Mouse (Mus musculus) lung, embryonic 16.5 days (tissue): ENCODE measurements at regions not wholly inside any gene's neighbourhood (a gene's known extent, or its start where the extent isn't known, plus 50 kb on each side); places are given as distances from the start of the nearest gene placed in this dataset.

Source experiments
- ATAC-seq: fragments of 200-750 bp; cut with Nextera tagmentation; 2 replicates; pipeline ENCODE4 v1.8.0; 2017; ENCODE audit warnings: low read depth, mild to moderate bottlenecking, moderate library complexity
- H3K27ac ChIP-seq: fragments of 300-500 bp; sonication (generic); 2 replicates; pipeline ENCODE4 v1.5.1; 2014; ENCODE audit warnings: mild to moderate bottlenecking, control low read depth, low read length
- H3K27me3 ChIP-seq: fragments of 300-500 bp; sonication (generic); 2 replicates; pipeline ENCODE4 v1.6.1; 2014; ENCODE audit warnings: low read depth, low read length, mixed read lengths; ENCODE audit not compliant: control insufficient read depth, insufficient read depth
- H3K36me3 ChIP-seq: fragments of 300-500 bp; sonication (generic); 2 replicates; pipeline ENCODE4 v1.6.1; 2014; ENCODE audit warnings: low read length; ENCODE audit not compliant: control insufficient read depth, insufficient read depth
- H3K4me1 ChIP-seq: fragments of 300-500 bp; sonication (generic); replicated peaks from 2 replicates; pipeline ENCODE4 v1.6.1; 2014; ENCODE audit warnings: low read length, mixed read lengths; ENCODE audit not compliant: control insufficient read depth, insufficient read depth
- H3K4me2 ChIP-seq: fragments of 300-500 bp; sonication (generic); 2 replicates; pipeline ENCODE4 v1.6.1; 2014; ENCODE audit warnings: low read depth, low read length, control low read depth
- H3K4me3 ChIP-seq: fragments of 300-500 bp; sonication (generic); 2 replicates; pipeline ENCODE4 v1.5.1; 2014; ENCODE audit warnings: mild to moderate bottlenecking, low read length, control low read depth
- H3K9ac ChIP-seq: fragments of 300-500 bp; sonication (generic); 2 replicates; pipeline ENCODE4 v1.6.1; 2014; ENCODE audit warnings: low read length, control low read depth
- H3K9me3 ChIP-seq: fragments of 300-500 bp; sonication (generic); 2 replicates; pipeline ENCODE4 v1.6.1; 2016; ENCODE audit warnings: low read length; ENCODE audit not compliant: control insufficient read depth
- WGBS: fragments of 180-500 bp; shearing (Covaris S2); extraction: QIAGEN DNeasy Blood & Tissue Kit; methylation state at CpG from one replicate; pipeline ENCODE4 v1.1.7; 2014; 5-methylcytosine and 5-hydroxymethylcytosine counted together

DNA sequence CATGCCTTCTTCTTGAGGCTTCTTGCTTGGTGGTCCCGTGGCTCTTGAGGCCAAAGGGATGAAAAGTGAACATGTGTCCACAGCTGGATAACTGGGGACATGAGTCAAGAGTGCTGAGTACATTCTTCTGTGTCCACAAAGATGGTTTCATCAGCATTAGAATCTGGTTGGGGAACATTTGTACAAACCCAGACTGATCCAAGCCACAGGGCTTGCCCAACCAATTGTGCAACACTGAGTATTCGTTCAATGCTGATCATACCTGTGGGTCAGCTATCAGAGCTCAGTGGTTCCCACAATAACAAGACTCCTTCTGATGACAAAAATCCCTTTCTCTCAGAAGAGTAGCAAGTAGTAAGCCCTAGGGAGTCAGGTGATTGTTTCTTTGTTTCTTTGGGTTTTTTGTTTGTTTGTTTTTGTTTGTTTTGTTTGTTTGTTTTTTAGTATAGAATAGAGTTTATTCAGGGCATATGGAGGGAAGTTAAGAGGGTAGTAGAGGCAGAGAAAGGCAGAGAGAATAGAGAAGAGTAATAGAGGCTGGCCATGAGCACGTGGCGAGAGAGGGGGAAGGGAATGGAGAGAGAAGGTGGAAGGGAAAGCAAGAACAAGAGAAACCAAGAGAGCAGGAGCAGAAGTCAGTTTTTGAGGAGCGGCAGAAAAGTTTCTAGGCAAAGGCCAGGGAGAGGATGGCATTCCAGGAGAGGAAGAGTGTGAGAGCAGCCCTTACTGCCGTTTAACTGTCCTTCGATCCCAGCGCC, 612.5 kb downstream of the Zfp706 start:
- no peak for ATAC-seq
- Histone ChIP-seq H3K4me2 (no peak overlapping the region), H3K4me1 (peaks cover 6% of the 10 kb centered on the region; the same call in 1 of the 2 replicates), H3K9ac (no peak overlapping the region), H3K27me3 (no peaks in the 10 kb centered on the region), H3K9me3 (no peaks in the 10 kb centered on the region), H3K4me3 (no peak overlapping the region), H3K27ac (no peak overlapping the region), H3K36me3 (no peaks in the 10 kb centered on the region)
- 77% methylated on average over 8 of the region's 8 CpGs for WGBS

DNA sequence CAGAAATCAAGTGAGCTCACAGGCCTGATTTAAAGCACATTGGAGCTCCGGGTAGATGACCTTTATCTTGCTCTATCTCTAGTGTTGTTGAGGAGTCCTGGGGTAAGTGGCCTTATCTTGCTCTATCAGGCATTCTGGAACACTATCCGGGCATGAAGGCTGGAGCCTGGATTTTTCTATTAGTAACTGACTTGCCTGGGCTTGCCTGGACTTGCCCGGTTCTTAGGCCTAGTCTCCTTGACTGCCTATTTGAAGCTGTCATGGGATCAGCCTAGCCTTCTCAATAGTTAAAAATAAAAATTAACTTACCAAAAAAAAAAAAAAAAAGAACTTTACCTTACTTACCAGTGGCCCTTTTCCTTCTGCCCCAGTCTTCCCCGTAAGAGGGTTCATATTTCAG, 617.8 kb downstream of the Zfp706 start:
- H3K4me1 ChIP-seq: no peaks in the 10 kb centered on the region
- no peak overlapping the region for H3K4me2 ChIP-seq
- no peak overlapping the region for H3K4me3 ChIP-seq
- H3K27ac ChIP-seq: no peak overlapping the region
- no peaks in the 10 kb centered on the region for H3K27me3 ChIP-seq
- H3K9me3 ChIP-seq: no peaks in the 10 kb centered on the region
- no peaks in the 10 kb centered on the region for H3K36me3 ChIP-seq
- WGBS: 32% methylated on average over 4 of the region's 4 CpGs
- no peak for ATAC-seq
- H3K9ac ChIP-seq: no peak overlapping the region

DNA sequence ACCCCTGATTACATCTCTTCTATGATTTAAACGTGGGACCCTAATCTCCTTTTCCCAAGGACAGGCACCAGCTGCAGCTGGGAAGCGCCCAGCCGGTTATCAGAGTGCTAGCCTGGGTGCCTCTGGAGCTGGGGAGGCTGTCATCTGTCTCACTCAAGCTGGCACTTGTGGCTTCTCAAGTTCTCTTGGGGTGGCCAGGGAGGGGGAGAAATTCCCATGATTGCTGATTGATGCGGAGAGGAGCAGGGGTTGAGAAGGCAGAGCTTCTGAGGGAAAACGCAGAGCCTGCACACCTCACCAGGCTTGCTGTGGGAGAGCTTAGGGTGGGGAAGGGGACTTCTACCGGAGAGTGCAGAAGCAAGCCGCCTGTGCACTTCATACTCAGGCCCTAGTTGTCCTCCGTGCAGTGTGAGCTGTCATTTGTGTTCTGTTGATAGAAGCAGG, 626.3 kb downstream of the Zfp706 start:
- 0 out of 2 replicates have a peak overlapping the region, but pooled peaks have one; percentile 23 for H3K9ac ChIP-seq
- no peak overlapping the region for H3K4me3 ChIP-seq
- no peaks in the 10 kb centered on the region for H3K9me3 ChIP-seq
- no peak for ATAC-seq
- H3K27me3 ChIP-seq: no peaks in the 10 kb centered on the region
- no peaks in the 10 kb centered on the region for H3K36me3 ChIP-seq
- H3K4me2 ChIP-seq: peak overlapping the region; percentile 44
- no peak overlapping the region for H3K27ac ChIP-seq
- WGBS: 5% methylated on average over 8 of the region's 8 CpGs
- H3K4me1 ChIP-seq: peaks cover 4% of the 10 kb centered on the region

DNA sequence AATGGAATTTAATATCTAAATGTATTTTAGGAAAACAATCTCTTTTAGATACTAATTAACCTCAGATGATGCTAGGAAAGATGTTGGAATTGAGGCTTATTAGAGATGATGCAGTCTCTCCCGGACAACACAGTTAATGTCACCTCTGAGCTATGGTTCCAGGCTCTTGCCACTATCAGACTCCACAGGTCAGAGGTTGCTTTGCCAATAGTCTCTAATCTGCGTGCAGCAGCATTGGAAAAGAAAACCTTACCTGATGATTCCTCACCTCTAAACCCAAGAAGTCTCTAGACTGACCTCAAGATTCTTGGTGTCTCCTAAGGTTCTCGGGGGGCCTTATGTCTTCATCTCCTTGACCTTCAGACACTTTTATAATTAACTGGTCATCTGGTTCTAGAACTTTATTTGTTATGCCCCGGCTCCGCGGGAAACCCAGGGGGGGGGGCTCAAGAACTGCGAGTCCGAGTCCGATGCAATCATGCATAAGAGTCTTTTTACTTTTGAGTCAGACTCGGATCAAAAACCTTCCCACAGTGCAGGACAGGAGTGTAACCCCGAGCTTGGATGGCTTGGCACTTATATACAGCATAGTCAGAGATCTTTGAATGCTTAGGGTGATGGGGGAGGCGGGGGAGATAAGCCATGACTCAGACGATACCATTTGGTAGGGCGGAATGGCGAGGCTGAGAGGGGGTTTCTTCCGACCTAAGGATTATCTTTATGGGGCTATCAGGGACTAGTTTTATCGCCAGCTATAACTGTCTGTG, 626.9 kb downstream of the Zfp706 start:
- H3K4me2 ChIP-seq: peak overlapping the region; percentile 44
- no peaks in the 10 kb centered on the region for H3K9me3 ChIP-seq
- WGBS: 9% methylated on average over 17 of the region's 17 CpGs
- no peaks in the 10 kb centered on the region for H3K27me3 ChIP-seq
- peaks cover 4% of the 10 kb centered on the region for H3K4me1 ChIP-seq
- no peak for ATAC-seq
- H3K36me3 ChIP-seq: no peaks in the 10 kb centered on the region
- H3K9ac ChIP-seq: no peak overlapping the region
- H3K4me3 ChIP-seq: peak overlapping the region; percentile 19; the same call in 1 of the 2 replicates
- no peak overlapping the region for H3K27ac ChIP-seq

DNA sequence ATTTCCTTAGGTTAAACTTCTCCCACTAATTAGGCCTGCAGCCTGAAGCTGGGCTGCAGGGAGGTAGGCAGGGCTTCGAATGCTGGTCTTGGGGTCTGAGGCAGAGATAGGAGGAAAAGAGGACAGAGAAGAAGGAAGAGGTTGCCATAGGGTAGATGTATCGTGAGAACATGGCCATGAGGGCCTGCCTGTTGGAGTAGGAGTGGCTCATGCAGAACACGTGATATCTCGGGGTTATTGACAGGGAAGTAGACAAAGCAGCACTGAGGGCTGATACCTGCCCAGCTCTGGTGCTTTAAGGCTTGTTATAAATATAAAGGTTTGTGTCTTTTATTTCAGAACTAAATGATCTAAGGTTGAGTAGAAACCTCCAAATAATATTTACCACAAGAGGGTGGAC, 628.9 kb downstream of the Zfp706 start:
- Histone ChIP-seq H3K4me1 (peaks cover 17% of the 10 kb centered on the region), H3K36me3 (no peaks in the 10 kb centered on the region), H3K4me3 (no peak overlapping the region), H3K27me3 (no peaks in the 10 kb centered on the region), H3K27ac (no peak overlapping the region), H3K9ac (no peak overlapping the region), H3K4me2 (no peak overlapping the region), H3K9me3 (no peaks in the 10 kb centered on the region)
- 91% methylated on average over 4 of the region's 4 CpGs for WGBS
- no peak for ATAC-seq

DNA sequence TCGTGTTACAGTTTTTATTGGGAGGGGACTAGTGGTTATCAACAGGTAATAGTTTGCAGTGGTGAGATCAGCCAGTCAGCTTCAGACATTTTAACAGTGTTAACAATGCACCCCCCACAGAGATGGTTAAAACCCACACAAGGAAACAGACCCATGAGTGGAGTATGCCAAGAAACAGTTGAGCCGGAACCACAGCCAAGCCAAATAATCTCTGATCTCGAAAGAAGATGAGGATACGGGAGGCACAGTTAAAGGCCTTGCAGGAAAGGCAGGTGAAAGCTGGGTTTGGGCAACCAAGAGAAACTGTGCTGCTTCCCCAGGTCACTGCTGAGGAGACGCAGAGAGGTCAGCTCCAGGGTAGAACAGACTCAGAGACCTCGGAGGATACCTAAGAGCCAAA, 631.0 kb downstream of the Zfp706 start:
- Histone ChIP-seq H3K9ac (no peak overlapping the region), H3K4me3 (no peak overlapping the region), H3K9me3 (no peaks in the 10 kb centered on the region), H3K36me3 (no peaks in the 10 kb centered on the region), H3K27me3 (no peaks in the 10 kb centered on the region), H3K4me1 (peaks cover 22% of the 10 kb centered on the region), H3K27ac (no peak overlapping the region), H3K4me2 (no peak overlapping the region)
- ATAC-seq: no peak
- 59% methylated on average over 6 of the region's 6 CpGs for WGBS

DNA sequence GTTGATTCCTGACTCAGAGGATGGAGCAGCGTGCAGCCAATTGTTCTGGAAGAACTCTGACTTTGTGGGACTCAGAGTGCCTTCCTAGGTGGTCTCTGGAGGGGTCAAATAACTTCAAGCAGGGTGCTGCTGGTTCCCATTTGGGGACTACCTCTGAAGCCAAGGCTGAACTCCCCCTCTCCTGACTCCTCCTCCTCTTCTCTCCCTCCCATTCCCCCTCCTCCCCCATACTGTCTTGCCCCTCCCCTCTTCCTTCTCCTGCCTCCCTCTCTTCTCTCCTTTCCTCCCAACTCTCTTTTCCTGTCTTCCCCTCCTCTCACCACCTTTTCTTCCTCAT, 632.1 kb downstream of the Zfp706 start:
- WGBS: 10% methylated on average over 1 of the region's 1 CpGs
- peaks cover 21% of the 10 kb centered on the region for H3K4me1 ChIP-seq
- peak; percentile 12 for ATAC-seq
- peak overlapping the region; percentile 90 for H3K4me2 ChIP-seq
- H3K9me3 ChIP-seq: no peaks in the 10 kb centered on the region
- peak overlapping the region; percentile 53 for H3K4me3 ChIP-seq
- no peaks in the 10 kb centered on the region for H3K27me3 ChIP-seq
- H3K9ac ChIP-seq: peak overlapping the region; percentile 70; the same call in 1 of the 2 replicates
- peak overlapping the region; percentile 99 for H3K27ac ChIP-seq
- H3K36me3 ChIP-seq: no peaks in the 10 kb centered on the region

DNA sequence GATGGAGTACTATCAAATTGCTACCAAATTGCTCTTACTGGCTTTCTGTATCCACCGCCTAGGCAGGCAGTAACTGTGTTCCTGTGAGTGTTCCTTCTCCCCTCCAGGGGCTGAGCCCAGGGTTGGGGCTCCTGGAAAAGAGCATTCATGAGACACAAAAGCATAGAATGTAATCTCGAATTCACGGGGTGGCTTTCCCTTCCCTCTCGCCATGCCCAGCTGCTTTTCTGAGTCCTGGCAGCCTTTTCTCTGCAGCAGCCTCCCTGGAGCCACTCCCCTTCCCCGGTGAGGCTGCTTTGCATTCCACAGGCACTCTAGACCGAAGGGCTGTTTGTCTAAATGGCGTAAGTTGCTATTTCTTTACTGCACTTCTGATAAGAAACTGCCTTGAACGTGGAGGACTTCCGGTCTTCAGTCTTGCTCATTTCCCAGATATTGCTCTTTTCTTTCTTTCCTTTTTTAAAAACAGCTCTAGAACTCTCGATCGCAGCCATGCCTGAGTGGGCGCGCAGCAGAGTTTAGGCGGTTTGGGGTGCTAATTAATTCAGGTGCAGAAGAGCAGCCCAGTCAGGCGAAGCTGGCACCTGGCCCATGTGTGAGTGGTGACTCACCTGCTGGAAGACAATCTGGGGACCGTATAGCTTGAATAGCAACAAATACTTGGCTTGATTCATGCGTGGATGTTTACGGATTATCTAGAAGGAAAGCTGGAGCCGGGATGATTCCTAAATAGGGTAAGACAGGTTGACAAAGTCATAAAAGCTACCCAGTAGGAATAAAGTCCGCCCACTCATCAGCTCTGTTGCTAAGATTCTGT, 632.6 kb downstream of the Zfp706 start:
- 1% methylated on average over 20 of the region's 20 CpGs for WGBS
- no peaks in the 10 kb centered on the region for H3K27me3 ChIP-seq

More for the DNA sequence above, 632.6 kb downstream of the Zfp706 start:
- peak overlapping the region; percentile 90 for H3K4me2 ChIP-seq
- H3K27ac ChIP-seq: peak overlapping the region; percentile 99
- peak overlapping the region; percentile 53 for H3K4me3 ChIP-seq
- H3K9ac ChIP-seq: peak overlapping the region; percentile 70
- H3K36me3 ChIP-seq: no peaks in the 10 kb centered on the region
- no peaks in the 10 kb centered on the region for H3K9me3 ChIP-seq
- peak; percentile 91 for ATAC-seq
- H3K4me1 ChIP-seq: peaks cover 21% of the 10 kb centered on the region
